Mouse (Mus musculus) heart, adult 2 months (tissue): ENCODE measurements at regions not wholly inside any gene's neighbourhood (a gene's known extent, or its start where the extent isn't known, plus 50 kb on each side); places are given as distances from the start of the nearest gene placed in this dataset.

Experiments
- DNase-seq, 2 experiments: peaks; one replicate each; pipeline ENCODE4 v3.0.0; 2021
- H3K27ac ChIP-seq: fragments of 200-600 bp; 2 replicates; pipeline ENCODE4 v1.8.1; 2022
- H3K27me3 ChIP-seq: fragments of 200-500 bp; 2 replicates; pipeline ENCODE4 v1.6.1; 2012; ENCODE audit warnings: mild to moderate bottlenecking, low read length, inconsistent platforms, mixed read lengths; ENCODE audit not compliant: control insufficient read depth, insufficient read depth
- H3K36me3 ChIP-seq: fragments of 200-500 bp; 2 replicates; pipeline ENCODE4 v1.6.1; 2012; ENCODE audit warnings: low read length, inconsistent platforms; ENCODE audit not compliant: control insufficient read depth, insufficient read depth
- H3K4me1 ChIP-seq: fragments of 200-500 bp; 2 replicates; pipeline ENCODE4 v1.6.1; 2011; ENCODE audit warnings: low read length; ENCODE audit not compliant: control insufficient read depth, insufficient read depth
- H3K4me3 ChIP-seq: fragments of 200-600 bp; 2 replicates; pipeline ENCODE4 v1.8.1; 2022
- H3K79me2 ChIP-seq: fragments of 200-500 bp; replicated peaks from 2 replicates; pipeline ENCODE4 v1.6.1; 2012; ENCODE audit warnings: mild to moderate bottlenecking, inconsistent platforms, low read length, moderate library complexity, mixed read lengths; ENCODE audit not compliant: control insufficient read depth, insufficient read depth
- H3K9ac ChIP-seq: fragments of 200-500 bp; 2 replicates; pipeline ENCODE4 v1.6.1; 2012; ENCODE audit warnings: low read depth, mild to moderate bottlenecking, control low read depth, inconsistent platforms, low read length, mixed read lengths
- CTCF ChIP-seq: fragments of 200-600 bp; IDR thresholded peaks from 2 replicates; pipeline ENCODE4 v1.8.1; 2022; ENCODE audit warnings: antibody characterized with exemption, mild to moderate bottlenecking, moderate library complexity
- EP300 ChIP-seq: fragments of 200-500 bp; IDR thresholded peaks from 2 replicates; pipeline ENCODE4 v1.6.1; 2011; ENCODE audit warnings: low read depth, low read length, control low read depth; ENCODE audit not compliant: insufficient read depth
- POLR2A ChIP-seq: fragments of 200-500 bp; IDR thresholded peaks from 2 replicates; pipeline ENCODE4 v1.6.1; 2011; ENCODE audit warnings: mild to moderate bottlenecking, low read depth, low read length, control low read depth; ENCODE audit not compliant: insufficient read depth
- WGBS: fragments of 180-500 bp; shearing (Covaris S2); methylation state at CpG from one replicate; pipeline ENCODE4 v1.1.7; 2018; 5-methylcytosine and 5-hydroxymethylcytosine counted together
- intact Hi-C: fragments of 180-260 bp; cut with DNase I; formaldehyde crosslinking; loops from one replicate; pipeline ENCODE4 v1.15.1; 2025

- Histone ChIP-seq H3K36me3 (no peaks in the 10 kb centered on the region), H3K4me1 (no peaks in the 10 kb centered on the region), H3K9ac (no peak overlapping the region), H3K27ac (no peak overlapping the region), H3K27me3 (no peaks in the 10 kb centered on the region), H3K79me2 (no peaks in the 10 kb centered on the region), H3K4me3 (no peak overlapping the region)
- WGBS: 48% methylated on average over 5 of the region's 5 CpGs
- TF ChIP-seq POLR2A (no peak), CTCF (no peak), EP300 (no peak)
- no peak for DNase-seq
- intact Hi-C loops: no loop called here
Measured at GRCm38 (mm10) chr1:185819044-185819443, 298.1 kb downstream of the Lyplal1 start.

- Histone ChIP-seq H3K4me1 (no peaks in the 10 kb centered on the region), H3K27ac (no peak overlapping the region), H3K4me3 (no peak overlapping the region), H3K79me2 (no peaks in the 10 kb centered on the region), H3K36me3 (no peaks in the 10 kb centered on the region), H3K9ac (no peak overlapping the region), H3K27me3 (no peaks in the 10 kb centered on the region)
- DNase-seq: no peak
- intact Hi-C loops: no loop called here
- 75% methylated on average over 8 of the region's 8 CpGs for WGBS
- no peak for TF ChIP-seq EP300
- no peak for TF ChIP-seq POLR2A
- TF ChIP-seq CTCF: no peak
Measured at GRCm38 (mm10) chr1:185822241-185822640, 294.9 kb downstream of the Lyplal1 start.

GRCm38 (mm10) chr1:185823226-185823625 lies 293.9 kb downstream of the Lyplal1 start:
- no peak for TF ChIP-seq POLR2A
- TF ChIP-seq EP300: no peak
- TF ChIP-seq CTCF: no peak
- 88% methylated on average over 4 of the region's 4 CpGs for WGBS
- no peak overlapping the region for H3K27ac ChIP-seq
- H3K4me3 ChIP-seq: no peak overlapping the region
- intact Hi-C loops: no loop called here
- no peak for DNase-seq
- H3K4me1 ChIP-seq: no peaks in the 10 kb centered on the region
- no peaks in the 10 kb centered on the region for H3K36me3 ChIP-seq
- H3K27me3 ChIP-seq: no peaks in the 10 kb centered on the region
- H3K79me2 ChIP-seq: no peaks in the 10 kb centered on the region
- no peak overlapping the region for H3K9ac ChIP-seq

- intact Hi-C loops: no loop called here
- Histone ChIP-seq H3K4me1 (no peaks in the 10 kb centered on the region), H3K27me3 (no peaks in the 10 kb centered on the region), H3K9ac (no peak overlapping the region), H3K27ac (no peak overlapping the region), H3K36me3 (no peaks in the 10 kb centered on the region), H3K4me3 (no peak overlapping the region), H3K79me2 (no peaks in the 10 kb centered on the region)
- TF ChIP-seq CTCF (no peak), EP300 (no peak), POLR2A (no peak)
- DNase-seq: no peak
- WGBS: 35% methylated on average over 5 of the region's 5 CpGs
Measured at GRCm38 (mm10) chr1:185823956-185824355, 293.2 kb downstream of the Lyplal1 start.

GRCm38 (mm10) chr1:185827986-185828385 lies 289.1 kb downstream of the Lyplal1 start:
- H3K27me3 ChIP-seq: no peaks in the 10 kb centered on the region
- no peak overlapping the region for H3K9ac ChIP-seq
- no peak overlapping the region for H3K27ac ChIP-seq
- no peak overlapping the region for H3K4me3 ChIP-seq
- no peak for DNase-seq
- intact Hi-C loops: no loop called here
- TF ChIP-seq POLR2A: no peak
- no peak for TF ChIP-seq EP300
- TF ChIP-seq CTCF: no peak
- 50% methylated on average over 2 of the region's 2 CpGs for WGBS
- no peaks in the 10 kb centered on the region for H3K4me1 ChIP-seq
- H3K36me3 ChIP-seq: no peaks in the 10 kb centered on the region
- no peaks in the 10 kb centered on the region for H3K79me2 ChIP-seq

- intact Hi-C loops: no loop called here
Measured at GRCm38 (mm10) chr1:185828486-185828885, 288.6 kb downstream of the Lyplal1 start.

More at GRCm38 (mm10) chr1:185828486-185828885, 288.6 kb downstream of the Lyplal1 start:
- 89% methylated on average over 6 of the region's 6 CpGs for WGBS
- Histone ChIP-seq H3K79me2 (no peaks in the 10 kb centered on the region), H3K4me3 (no peak overlapping the region), H3K9ac (no peak overlapping the region), H3K27me3 (no peaks in the 10 kb centered on the region), H3K4me1 (no peaks in the 10 kb centered on the region), H3K36me3 (no peaks in the 10 kb centered on the region), H3K27ac (no peak overlapping the region)
- no peak for TF ChIP-seq POLR2A
- no peak for TF ChIP-seq CTCF
- TF ChIP-seq EP300: no peak
- no peak for DNase-seq
